Mouse (Mus musculus) kidney, embryonic 14.5 days (tissue): ENCODE results near the gene Sco1. TPM values are rescaled to one million over a fixed set of nuclear protein-coding genes. Genes with fewer than 3 reads are reported as not detected.

Source experiments
- ATAC-seq: fragments of 200-750 bp; cut with Nextera tagmentation; 2 replicates; pipeline ENCODE4 v1.8.0; 2017; ENCODE audit warnings: moderate number of reproducible peaks, mild to moderate bottlenecking, moderate TSS enrichment, moderate library complexity; ENCODE audit not compliant: low FRiP score, low TSS enrichment
- H3K27ac ChIP-seq: fragments of 300-500 bp; sonication (generic); 2 replicates; pipeline ENCODE4 v1.5.1; 2014; ENCODE audit warnings: low read depth, mild to moderate bottlenecking, low read length, moderate library complexity, mixed read lengths
- H3K27me3 ChIP-seq: fragments of 300-500 bp; sonication (generic); 2 replicates; pipeline ENCODE4 v1.6.1; 2014; ENCODE audit warnings: mild to moderate bottlenecking, low read length; ENCODE audit not compliant: control insufficient read depth, insufficient read depth
- H3K36me3 ChIP-seq: fragments of 300-500 bp; sonication (generic); 2 replicates; pipeline ENCODE4 v1.6.1; 2014; ENCODE audit warnings: low read length, mixed read lengths; ENCODE audit not compliant: control insufficient read depth, insufficient read depth
- H3K4me1 ChIP-seq: fragments of 300-500 bp; sonication (generic); 2 replicates; pipeline ENCODE4 v1.6.1; 2014; ENCODE audit warnings: low read length, mixed read lengths; ENCODE audit not compliant: control insufficient read depth, insufficient read depth
- H3K4me2 ChIP-seq: fragments of 300-500 bp; sonication (generic); replicated peaks from 2 replicates; pipeline ENCODE4 v1.6.1; 2014; ENCODE audit warnings: low read depth, mild to moderate bottlenecking, low read length
- H3K4me3 ChIP-seq: fragments of 300-500 bp; sonication (generic); 2 replicates; pipeline ENCODE4 v1.5.1; 2014; ENCODE audit warnings: mild to moderate bottlenecking, low read length
- H3K9ac ChIP-seq: fragments of 300-500 bp; sonication (generic); 2 replicates; pipeline ENCODE4 v1.6.1; 2014; ENCODE audit warnings: low read depth, mild to moderate bottlenecking, low read length, moderate library complexity
- H3K9me3 ChIP-seq: fragments of 300-500 bp; sonication (generic); 2 replicates; pipeline ENCODE4 v1.6.1; 2016; ENCODE audit warnings: low read length; ENCODE audit not compliant: control insufficient read depth
- WGBS: fragments of 180-500 bp; shearing (Covaris S2); extraction: QIAGEN DNeasy Blood & Tissue Kit; methylation state at CpG from one replicate; pipeline ENCODE4 v1.1.7; 2014; 5-methylcytosine and 5-hydroxymethylcytosine counted together
- polyA plus RNA-seq: library from polyadenylated mRNA; unstranded; fragments of >200 nt; fragmentation: Nextera tagmentation; extraction: Ambion mirVana; gene quantifications from 2 replicates; pipeline ENCODE4 v1.2.1, GENCODE M21; 2014

The Sco1 gene
- polyA plus RNA-seq, 1 experiment from 2014 or later = 19.2 TPM

DNA sequence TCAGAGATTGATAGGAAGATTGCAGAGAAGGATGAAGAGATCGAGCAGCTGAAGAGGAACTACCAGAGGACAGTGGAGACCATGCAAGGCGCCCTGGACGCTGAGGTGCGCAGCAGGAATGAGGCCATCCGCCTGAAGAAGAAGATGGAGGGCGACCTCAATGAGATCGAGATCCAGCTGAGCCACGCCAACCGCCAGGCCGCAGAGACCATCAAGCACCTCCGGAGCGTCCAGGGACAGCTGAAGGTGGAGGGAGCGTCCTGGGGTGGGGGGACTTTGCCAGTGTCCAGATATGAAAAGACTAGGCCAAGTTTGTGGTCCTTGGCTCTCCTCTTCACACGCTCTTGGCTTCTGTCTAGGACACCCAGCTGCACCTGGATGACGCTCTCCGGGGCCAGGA is 46.8 kb downstream of the Sco1 start:
- H3K4me3 ChIP-seq = no peak overlapping the region
- H3K27me3 ChIP-seq = no peaks in the 10 kb centered on the region
- H3K9ac ChIP-seq = no peak overlapping the region
- 94% methylated on average over 16 of the region's 16 CpGs for WGBS
- H3K36me3 ChIP-seq = no peaks in the 10 kb centered on the region
- no peaks in the 10 kb centered on the region for H3K4me1 ChIP-seq
- H3K4me2 ChIP-seq = no peak overlapping the region
- no peak for ATAC-seq
- no peaks in the 10 kb centered on the region for H3K9me3 ChIP-seq
- no peak overlapping the region for H3K27ac ChIP-seq

DNA sequence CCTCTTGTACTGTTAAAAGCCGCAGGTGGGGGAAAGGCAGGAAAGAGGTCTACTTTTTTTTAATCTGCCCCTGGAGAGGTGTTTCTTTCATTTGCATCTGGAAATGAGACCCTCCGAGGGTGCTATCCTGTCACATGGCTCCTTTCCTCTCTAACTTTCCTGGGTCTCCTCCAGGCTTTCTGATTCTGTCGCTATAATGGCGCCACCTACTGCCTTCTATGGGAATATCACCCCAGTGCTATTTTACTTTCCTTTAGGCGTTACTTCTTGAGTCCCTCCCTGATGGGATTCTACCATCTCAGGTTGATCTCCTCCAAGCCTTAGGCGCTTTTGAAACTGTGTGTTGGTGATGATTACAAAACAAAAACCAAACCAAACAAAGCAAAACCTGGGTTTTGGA is 47.7 kb downstream of the Sco1 start:
- Histone ChIP-seq H3K9me3 (no peaks in the 10 kb centered on the region), H3K4me1 (no peaks in the 10 kb centered on the region), H3K4me3 (no peak overlapping the region), H3K27ac (no peak overlapping the region), H3K36me3 (no peaks in the 10 kb centered on the region), H3K4me2 (no peak overlapping the region), H3K27me3 (no peaks in the 10 kb centered on the region), H3K9ac (no peak overlapping the region)
- ATAC-seq = no peak
- WGBS = 38% methylated on average over 6 of the region's 6 CpGs

DNA sequence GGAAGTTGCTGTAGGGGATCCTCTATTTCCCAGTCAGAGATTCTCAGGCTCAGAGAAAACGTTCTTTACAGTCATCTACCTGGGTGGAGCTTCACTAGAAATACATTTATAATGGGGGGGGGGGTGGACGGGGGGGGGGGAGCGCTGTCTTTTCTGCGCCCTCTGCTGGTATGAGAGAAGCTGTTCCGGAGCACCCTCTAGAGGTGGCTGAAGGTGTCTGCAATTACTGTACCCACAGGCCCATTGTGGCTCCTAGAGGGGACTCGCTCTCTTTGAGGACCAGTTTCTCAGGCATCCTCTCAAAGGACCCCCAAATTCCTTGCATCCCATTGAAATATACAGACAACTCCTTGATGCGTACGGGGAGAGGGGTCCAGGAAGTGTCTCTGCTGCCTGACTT is 49.2 kb downstream of the Sco1 start:
- 31% methylated on average over 7 of the region's 8 CpGs for WGBS

GRCm38 (mm10) chr11:67103256-67103655 is 50.8 kb downstream of the Sco1 start:
- no peak overlapping the region for H3K9ac ChIP-seq
- H3K27me3 ChIP-seq = no peaks in the 10 kb centered on the region
- 81% methylated on average over 9 of the region's 9 CpGs for WGBS
- no peaks in the 10 kb centered on the region for H3K9me3 ChIP-seq
- no peak overlapping the region for H3K4me2 ChIP-seq
- no peaks in the 10 kb centered on the region for H3K4me1 ChIP-seq
- H3K36me3 ChIP-seq = no peaks in the 10 kb centered on the region
- H3K4me3 ChIP-seq = no peak overlapping the region
- ATAC-seq = no peak
- H3K27ac ChIP-seq = no peak overlapping the region

More for the DNA sequence above, 49.2 kb downstream of the Sco1 start:
- H3K4me1 ChIP-seq = no peaks in the 10 kb centered on the region
- H3K27ac ChIP-seq = no peak overlapping the region
- ATAC-seq = no peak
- no peak overlapping the region for H3K4me3 ChIP-seq
- H3K9ac ChIP-seq = no peak overlapping the region
- H3K27me3 ChIP-seq = no peaks in the 10 kb centered on the region
- no peaks in the 10 kb centered on the region for H3K9me3 ChIP-seq
- H3K36me3 ChIP-seq = no peaks in the 10 kb centered on the region
- H3K4me2 ChIP-seq = no peak overlapping the region

GRCm38 (mm10) chr11:67104242-67104641 is 51.8 kb downstream of the Sco1 start:
- H3K4me3 ChIP-seq = no peak overlapping the region
- no peak overlapping the region for H3K4me2 ChIP-seq
- H3K27me3 ChIP-seq = no peaks in the 10 kb centered on the region
- WGBS = 84% methylated on average over 1 of the region's 1 CpGs
- H3K9me3 ChIP-seq = no peaks in the 10 kb centered on the region
- no peak overlapping the region for H3K9ac ChIP-seq
- no peak overlapping the region for H3K27ac ChIP-seq
- H3K4me1 ChIP-seq = no peaks in the 10 kb centered on the region
- ATAC-seq = no peak
- no peaks in the 10 kb centered on the region for H3K36me3 ChIP-seq

- H3K27me3 ChIP-seq = no peaks in the 10 kb centered on the region
- H3K9me3 ChIP-seq = no peaks in the 10 kb centered on the region
- no peak overlapping the region for H3K4me3 ChIP-seq
- WGBS = 51% methylated on average over 11 of the region's 11 CpGs
- no peak overlapping the region for H3K9ac ChIP-seq
- H3K4me1 ChIP-seq = no peaks in the 10 kb centered on the region
- no peak overlapping the region for H3K27ac ChIP-seq
- ATAC-seq = no peak
- H3K4me2 ChIP-seq = no peak overlapping the region
- no peaks in the 10 kb centered on the region for H3K36me3 ChIP-seq
Observed at GRCm38 (mm10) chr11:67104714-67105113, 52.2 kb downstream of the Sco1 start.

DNA sequence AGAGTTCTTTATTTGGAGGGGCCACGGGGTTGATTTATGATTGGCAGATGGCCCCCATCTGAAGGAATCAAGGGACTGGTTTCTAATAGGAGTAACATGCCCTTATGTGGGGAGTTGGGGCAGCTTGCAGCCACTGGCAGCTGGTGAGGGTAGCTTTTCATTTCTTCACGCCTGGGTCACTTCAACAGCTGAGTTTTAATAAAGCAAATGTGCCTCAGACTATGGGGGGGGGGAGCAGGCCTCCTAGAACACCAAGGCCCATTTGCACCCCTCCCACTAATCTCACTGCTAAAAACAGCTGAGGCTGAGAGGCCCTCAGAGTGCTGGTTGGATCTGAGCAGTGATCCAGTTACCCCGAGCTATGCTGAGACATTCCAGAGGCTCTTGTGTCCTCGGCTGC is 53.2 kb downstream of the Sco1 start:
- no peak overlapping the region for H3K9ac ChIP-seq
- no peaks in the 10 kb centered on the region for H3K36me3 ChIP-seq
- no peaks in the 10 kb centered on the region for H3K9me3 ChIP-seq
- 48% methylated on average over 4 of the region's 4 CpGs for WGBS
- no peak overlapping the region for H3K4me3 ChIP-seq
- no peak for ATAC-seq
- H3K27me3 ChIP-seq = no peaks in the 10 kb centered on the region
- no peak overlapping the region for H3K4me2 ChIP-seq
- no peaks in the 10 kb centered on the region for H3K4me1 ChIP-seq
- no peak overlapping the region for H3K27ac ChIP-seq

DNA sequence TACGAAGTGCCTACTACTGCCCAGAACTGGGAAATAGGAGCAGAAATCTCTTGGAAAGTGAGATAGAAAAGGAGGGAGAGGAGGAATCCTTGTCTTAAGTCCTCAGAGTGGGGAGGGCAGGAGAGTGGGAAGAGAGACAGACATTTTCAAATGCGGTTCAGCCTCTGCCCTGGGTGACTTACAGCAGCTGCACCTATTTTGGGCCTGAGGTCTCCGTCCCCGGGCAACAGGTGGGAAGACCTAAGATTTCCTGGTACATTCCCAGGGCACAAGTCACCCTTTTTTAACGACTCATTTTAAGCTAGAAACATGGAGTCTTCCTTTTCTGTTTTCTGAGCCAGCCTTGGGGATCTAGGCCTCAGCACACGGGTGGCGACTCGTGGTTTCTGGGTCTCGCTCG is 54.5 kb downstream of the Sco1 start:
- H3K4me1 ChIP-seq = no peaks in the 10 kb centered on the region
- no peak overlapping the region for H3K4me3 ChIP-seq
- no peak overlapping the region for H3K9ac ChIP-seq
- WGBS = 77% methylated on average over 10 of the region's 10 CpGs
- H3K9me3 ChIP-seq = no peaks in the 10 kb centered on the region
- no peaks in the 10 kb centered on the region for H3K36me3 ChIP-seq
- no peak for ATAC-seq
- no peak overlapping the region for H3K4me2 ChIP-seq
- no peak overlapping the region for H3K27ac ChIP-seq
- no peaks in the 10 kb centered on the region for H3K27me3 ChIP-seq

DNA sequence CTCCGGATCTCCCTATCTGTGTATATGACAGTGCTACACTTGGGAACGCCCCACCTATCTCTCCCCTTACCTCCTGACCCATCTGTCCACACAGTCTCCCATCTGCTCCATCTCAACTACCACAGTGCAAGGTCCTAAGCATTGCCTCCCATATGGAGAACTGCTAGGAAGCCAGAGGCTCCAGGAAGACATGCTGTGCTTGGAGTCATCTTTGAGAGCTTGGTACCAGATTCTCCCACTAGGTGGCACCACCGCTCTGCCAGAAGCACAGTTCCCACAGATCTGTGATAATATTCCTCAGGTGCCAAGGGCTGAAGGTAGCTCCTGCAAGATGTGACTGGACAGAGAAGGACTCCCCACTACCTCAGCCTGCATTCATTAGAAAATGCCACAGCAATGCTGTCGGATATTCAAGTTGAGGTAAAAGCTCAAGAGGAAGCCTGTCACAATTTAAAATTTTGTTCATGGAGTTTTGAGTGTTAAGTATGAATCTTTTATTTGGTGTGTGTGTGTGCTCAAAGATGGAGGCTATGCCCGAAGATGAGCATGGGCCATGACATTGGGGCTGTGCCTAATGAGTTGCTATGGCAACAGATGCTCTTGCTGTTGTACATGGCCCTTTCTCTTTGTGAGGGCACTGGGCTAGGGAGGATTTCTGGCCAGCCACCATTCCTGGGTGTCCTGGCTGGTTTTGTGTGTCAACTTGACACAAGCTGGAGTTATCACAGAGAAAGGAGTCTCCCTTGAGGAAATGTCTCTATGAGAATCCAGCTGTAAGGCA is 57.9 kb downstream of the Sco1 start:
- no peak overlapping the region for H3K4me2 ChIP-seq
- no peak overlapping the region for H3K4me3 ChIP-seq
- no peaks in the 10 kb centered on the region for H3K9me3 ChIP-seq
- H3K4me1 ChIP-seq = no peaks in the 10 kb centered on the region
- no peak for ATAC-seq
- H3K27me3 ChIP-seq = no peaks in the 10 kb centered on the region
- H3K27ac ChIP-seq = no peak overlapping the region
- H3K36me3 ChIP-seq = no peaks in the 10 kb centered on the region
- 37% methylated on average over 5 of the region's 5 CpGs for WGBS
- no peak overlapping the region for H3K9ac ChIP-seq
